Mouse (Mus musculus) layer of hippocampus, adult 2 months (tissue): ENCODE measurements around the gene Manf. TPM values are rescaled to one million over a fixed set of nuclear protein-coding genes. Genes with fewer than 3 reads are reported as not detected.
A peak's percentile ranks its signal among the peaks of the same experiment; 100 is the strongest.

Experiments
- DNase-seq, 2 experiments: peaks; one replicate each; pipeline ENCODE4 v3.0.0; 2022; ENCODE audit warnings: low spot score in 2 of 2
- H3K27ac ChIP-seq: fragments of 200-600 bp; 2 replicates; pipeline ENCODE4 v1.8.1; 2022
- H3K4me3 ChIP-seq: fragments of 200-600 bp; 2 replicates; pipeline ENCODE4 v1.8.1; 2022; ENCODE audit warnings: mild to moderate bottlenecking
- CTCF ChIP-seq: fragments of 200-600 bp; conservative IDR thresholded peaks from 2 replicates; pipeline ENCODE4 v1.8.1; 2022; ENCODE audit warnings: antibody characterized with exemption, mild to moderate bottlenecking, moderate library complexity
- total RNA-seq, 2 experiments: library from RNA; stranded (reverse); gene quantifications; 2 replicates each; pipeline ENCODE4 v1.2.3; 2021

The Manf gene
- total RNA-seq, 2 experiments from 2014 or later, result 121 to 126 TPM

DNA sequence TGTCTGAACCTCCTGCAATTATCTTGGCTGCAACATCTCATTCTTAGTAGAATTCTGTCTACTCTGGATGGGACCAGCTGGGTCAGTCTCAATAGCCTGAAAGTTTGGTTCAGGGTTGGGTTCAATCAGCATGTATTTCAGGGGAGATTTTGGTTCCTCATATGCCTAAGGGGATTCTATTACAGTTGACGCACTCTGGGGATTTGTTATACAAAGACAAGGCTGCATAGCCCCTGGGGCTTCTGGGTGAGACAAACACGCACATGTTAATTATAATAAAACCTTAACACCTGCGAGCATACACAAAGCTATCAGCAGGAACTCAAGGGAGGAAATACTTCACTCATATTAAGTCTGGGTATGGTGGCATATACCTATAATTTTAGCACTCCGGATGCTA, 85.3 kb downstream of the Manf start:
- DNase-seq, result no peak
- H3K4me3 ChIP-seq, result no peak overlapping the region
- no peak for TF ChIP-seq CTCF
- no peak overlapping the region for H3K27ac ChIP-seq

DNA sequence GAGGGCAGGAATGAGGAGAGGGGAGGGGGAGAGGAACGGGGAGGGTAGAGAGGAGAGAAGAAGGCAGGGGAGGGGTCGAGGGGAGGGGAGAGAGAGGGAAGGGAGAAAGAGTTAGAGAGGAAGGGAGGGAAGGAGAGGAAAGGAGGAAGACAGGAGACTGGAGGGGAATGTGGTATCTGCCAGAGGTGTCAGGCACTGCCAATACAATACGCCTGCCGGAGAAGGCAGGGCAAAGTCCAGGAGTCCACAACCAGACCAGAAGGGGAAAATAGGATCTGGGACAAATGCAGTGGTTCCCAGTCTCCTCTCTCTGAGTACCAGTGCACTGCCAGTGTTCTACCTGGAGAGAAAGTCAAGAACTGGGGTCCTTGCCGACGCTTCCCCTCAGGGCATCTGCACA, 100.9 kb downstream of the Manf start:
- H3K4me3 ChIP-seq, result no peak overlapping the region
- TF ChIP-seq CTCF, result no peak
- no peak for DNase-seq
- no peak overlapping the region for H3K27ac ChIP-seq

GRCm38 (mm10) chr9:106789363-106789762, 102.4 kb downstream of the Manf start:
- no peak for TF ChIP-seq CTCF

GRCm38 (mm10) chr9:106788812-106789321, 102.9 kb downstream of the Manf start, which contains the start of gene Rad54l2:
TSS of gene Rad54l2 (minus strand) at chr9:106789194.
- peak; percentile 33; the same call in 1 of the 2 replicates for TF ChIP-seq CTCF
- H3K27ac ChIP-seq, result peak within 1 kb of the TSS; percentile 97
- peak within 1 kb of the TSS; percentile 91 for H3K4me3 ChIP-seq
- peak; percentile 79 to 90 for DNase-seq

More at GRCm38 (mm10) chr9:106789363-106789762, 102.4 kb downstream of the Manf start:
- H3K27ac ChIP-seq, result peak overlapping the region; percentile 97
- H3K4me3 ChIP-seq, result peak overlapping the region; percentile 91
- DNase-seq, result no peak

Other genes with a start within 250 kb of the Manf start
- 10 to 100 TPM; 76.8 to 82.2 TPM for gene Grm2, start 235.9 kb downstream of the Manf start, total RNA-seq
- gene Tex264, start 206.1 kb downstream of the Manf start, total RNA-seq, result 10 to 100 TPM; 85.0 to 99.3 TPM
- 10 to 100 TPM; 17.7 to 19.2 TPM for gene Rad54l2, start 102.8 kb downstream of the Manf start, total RNA-seq
- gene Dcaf1, start 70.1 kb downstream of the Manf start, total RNA-seq, result 10 to 100 TPM; 30.4 to 33.9 TPM
- gene Rbm15b, start 4.6 kb downstream of the Manf start, total RNA-seq, result 10 to 100 TPM; 45.8 to 55.1 TPM